Mouse (Mus musculus) MEL (cell line): ENCODE results near the gene Cggbp1. TPM values are rescaled to one million over a fixed set of nuclear protein-coding genes. Genes with fewer than 3 reads are reported as not detected.
A peak's percentile ranks its signal among the peaks of the same experiment; 100 is the strongest.

Experiments used
- DNase-seq: peaks from one replicate; pipeline ENCODE4 v3.0.0; 2011; ENCODE audit warnings: low read depth, low spot score
- H3K27ac ChIP-seq: 2 replicates; pipeline ENCODE4 v1.5.1; 2012; ENCODE audit warnings: low read depth, mild to moderate bottlenecking, control low read depth, low read length, moderate library complexity; ENCODE audit not compliant: control insufficient read depth
- H3K27me3 ChIP-seq, 2 experiments: fragments of 150-350 bp in 1 of 2; sonication (generic) in 1 of 2; 2 replicates each; pipeline ENCODE4 v1.6.1; 2012; ENCODE audit warnings: low read length in 2 of 2, mild to moderate bottlenecking in 2 of 2, improper control_type of control experiment in 1 of 2, moderate library complexity in 1 of 2; ENCODE audit not compliant: insufficient read depth in 2 of 2, control insufficient read depth in 1 of 2
- H3K36me3 ChIP-seq, 2 experiments: 2 replicates each; pipeline ENCODE4 v1.6.1; 2012 to 2014; ENCODE audit warnings: low read length in 2 of 2, improper control_type of control experiment in 1 of 2, inconsistent platforms in 1 of 2, mild to moderate bottlenecking in 1 of 2; ENCODE audit not compliant: insufficient read depth in 2 of 2, control insufficient read depth in 1 of 2
- H3K4me1 ChIP-seq, 2 experiments: fragments of 150-350 bp in 1 of 2; sonication (generic) in 1 of 2; 2 replicates each; pipeline ENCODE4 v1.6.1; 2012; ENCODE audit warnings: low read length in 2 of 2, improper control_type of control experiment in 1 of 2, mild to moderate bottlenecking in 1 of 2; ENCODE audit not compliant: insufficient read depth in 2 of 2, control insufficient read depth in 1 of 2
- H3K4me3 ChIP-seq, 2 experiments: fragments of 150-350 bp in 1 of 2; sonication (generic) in 1 of 2; 2 replicates each; pipeline ENCODE4 v1.5.1; 2012; ENCODE audit warnings: low read depth in 2 of 2, low read length in 2 of 2, mild to moderate bottlenecking in 2 of 2, moderate library complexity in 2 of 2, control low read depth in 1 of 2, improper control_type of control experiment in 1 of 2; ENCODE audit not compliant: control insufficient read depth in 1 of 2, insufficient read depth in 1 of 2
- H3K79me2 ChIP-seq: 2 replicates; pipeline ENCODE4 v1.6.1; 2012; ENCODE audit warnings: mild to moderate bottlenecking, low read length, moderate library complexity; ENCODE audit not compliant: control insufficient read depth, poor library complexity, insufficient read depth
- H3K9ac ChIP-seq: 2 replicates; pipeline ENCODE4 v1.6.1; 2012; ENCODE audit warnings: low read depth, mild to moderate bottlenecking, control low read depth, low read length, moderate library complexity; ENCODE audit not compliant: control insufficient read depth, poor library complexity, severe bottlenecking
- H3K9me3 ChIP-seq: fragments of 150-350 bp; sonication (generic); replicated peaks from 2 replicates; pipeline ENCODE4 v1.6.1; 2012; ENCODE audit warnings: mild to moderate bottlenecking, low read length, improper control_type of control experiment, moderate library complexity; ENCODE audit not compliant: insufficient read depth
- CHD1 ChIP-seq: IDR thresholded peaks from 2 replicates; pipeline ENCODE4 v1.6.1; 2012; ENCODE audit warnings: low read depth, mild to moderate bottlenecking, inconsistent platforms, low read length, improper control_type of control experiment
- CHD2 ChIP-seq: IDR thresholded peaks from 2 replicates; pipeline ENCODE4 v1.6.1; 2011; ENCODE audit warnings: low read length, improper control_type of control experiment
- CTCF ChIP-seq, 3 experiments: IDR thresholded peaks in 2 of 3; conservative IDR thresholded peaks in 1 of 3; 2 replicates each; pipeline ENCODE4 v1.5.1; 2011 to 2012; ENCODE audit warnings: low read length in 3 of 3, low read depth in 2 of 3, mild to moderate bottlenecking in 2 of 3, improper control_type of control experiment in 1 of 3, inconsistent platforms in 1 of 3, mixed read lengths in 1 of 3, moderate library complexity in 1 of 3; ENCODE audit not compliant: control insufficient read depth in 1 of 3, insufficient read depth in 1 of 3, poor library complexity in 1 of 3, severe bottlenecking in 1 of 3
- ELF1 ChIP-seq: IDR thresholded peaks from 2 replicates; pipeline ENCODE4 v1.6.1; 2014; ENCODE audit warnings: low read depth, mild to moderate bottlenecking, inconsistent platforms, low read length, improper control_type of control experiment, moderate library complexity
- EP300 ChIP-seq, 2 experiments: IDR thresholded peaks; 2 replicates each; pipeline ENCODE4 v1.6.1; 2011; ENCODE audit warnings: improper control_type of control experiment in 2 of 2, low read length in 2 of 2, low read depth in 1 of 2, mild to moderate bottlenecking in 1 of 2
- ETS1 ChIP-seq: IDR thresholded peaks from 2 replicates; pipeline ENCODE4 v1.6.1; 2012; ENCODE audit warnings: low read depth, mild to moderate bottlenecking, inconsistent platforms, low read length, improper control_type of control experiment, moderate library complexity
- GATA1 ChIP-seq: IDR thresholded peaks from 2 replicates; pipeline ENCODE4 v1.6.1; 2011; ENCODE audit warnings: low read depth, low read length, improper control_type of control experiment
- JUND ChIP-seq: IDR thresholded peaks from 2 replicates; pipeline ENCODE4 v1.6.1; 2011; ENCODE audit warnings: low read depth, mild to moderate bottlenecking, improper control_type of control experiment, low read length
- KAT2A ChIP-seq: conservative IDR thresholded peaks from 2 replicates; pipeline ENCODE4 v1.6.1; 2012; ENCODE audit warnings: low read depth, low read length, improper control_type of control experiment, inconsistent platforms
- MAZ ChIP-seq: IDR thresholded peaks from 2 replicates; pipeline ENCODE4 v1.6.1; 2012; ENCODE audit warnings: low read depth, mild to moderate bottlenecking, inconsistent platforms, low read length, improper control_type of control experiment
- MXI1 ChIP-seq: IDR thresholded peaks from 2 replicates; pipeline ENCODE4 v1.6.1; 2011; ENCODE audit warnings: mild to moderate bottlenecking, low read depth, low read length, improper control_type of control experiment
- MYB ChIP-seq: IDR thresholded peaks from 2 replicates; pipeline ENCODE4 v1.6.1; 2011; ENCODE audit warnings: mild to moderate bottlenecking, low read depth, low read length, improper control_type of control experiment
- MYC ChIP-seq: IDR thresholded peaks from 2 replicates; pipeline ENCODE4 v1.6.1; 2011; ENCODE audit warnings: low read depth, mild to moderate bottlenecking, low read length, improper control_type of control experiment, moderate library complexity
- POLR2A ChIP-seq, 2 experiments: IDR thresholded peaks; 2 replicates each; pipeline ENCODE4 v1.6.1; 2011 to 2012; ENCODE audit warnings: low read length in 2 of 2, mild to moderate bottlenecking in 2 of 2, control low read depth in 1 of 2, improper control_type of control experiment in 1 of 2, low read depth in 1 of 2, moderate library complexity in 1 of 2; ENCODE audit not compliant: control insufficient read depth in 1 of 2, insufficient read depth in 1 of 2, poor library complexity in 1 of 2
- POLR2AphosphoS2 ChIP-seq: IDR thresholded peaks from 2 replicates; pipeline ENCODE4 v1.6.1; 2011; ENCODE audit warnings: low read length, improper control_type of control experiment
- POLR2AphosphoS5 ChIP-seq: IDR thresholded peaks from 2 replicates; pipeline ENCODE4 v1.6.1; 2012; ENCODE audit warnings: low read depth, borderline replicate concordance, mild to moderate bottlenecking, inconsistent platforms, low read length, moderate library complexity, mixed read lengths
- RAD21 ChIP-seq: IDR thresholded peaks from 2 replicates; pipeline ENCODE4 v1.6.1; 2011; ENCODE audit warnings: mild to moderate bottlenecking, low read depth, low read length, improper control_type of control experiment
- SIN3A ChIP-seq: IDR thresholded peaks from 2 replicates; pipeline ENCODE4 v1.6.1; 2012; ENCODE audit warnings: low read length, improper control_type of control experiment, inconsistent platforms
- SMC3 ChIP-seq: IDR thresholded peaks from 2 replicates; pipeline ENCODE4 v1.6.1; 2011; ENCODE audit warnings: low read depth, low read length, improper control_type of control experiment
- UBTF ChIP-seq: IDR thresholded peaks from 2 replicates; pipeline ENCODE4 v1.6.1; 2012; ENCODE audit warnings: low read depth, mild to moderate bottlenecking, inconsistent platforms, low read length, improper control_type of control experiment, moderate library complexity, borderline replicate concordance; ENCODE audit not compliant: insufficient read depth
- USF1 ChIP-seq: IDR thresholded peaks from 2 replicates; pipeline ENCODE4 v1.6.1; 2014; ENCODE audit warnings: low read depth, mild to moderate bottlenecking, inconsistent platforms, low read length, improper control_type of control experiment, moderate library complexity
- ZC3H11A ChIP-seq: IDR thresholded peaks from 2 replicates; pipeline ENCODE4 v1.6.1; 2012; ENCODE audit warnings: low read depth, mild to moderate bottlenecking, inconsistent platforms, low read length, improper control_type of control experiment
- ZNF384 ChIP-seq: IDR thresholded peaks from 2 replicates; pipeline ENCODE4 v1.6.1; 2012; ENCODE audit warnings: low read depth, mild to moderate bottlenecking, inconsistent platforms, low read length, improper control_type of control experiment
- polyA plus RNA-seq, 2 experiments: library from polyadenylated mRNA; stranded (reverse) in 1 of 2; unstranded in 1 of 2; fragments of >175 nt in 1 of 2; fragments of >200 nt in 1 of 2; gene quantifications; 2 replicates each; pipeline versions ENCODE4 v1.2.1 to v1.2.4; 2012; ENCODE audit warnings: low replicate concordance in 2 of 2, low read depth in 1 of 2; ENCODE audit not compliant: insufficient read length in 2 of 2, insufficient read depth in 1 of 2, missing spikeins in 1 of 2
- total RNA-seq: library from RNA; depleted of rRNA; stranded (reverse); fragments of 300-350 nt; gene quantifications from 2 replicates; pipeline ENCODE4 v1.2.3, GENCODE M21; 2012

Gene Cggbp1
- total and polyA plus RNA-seq, 3 experiments = 36.3 to 65.5 (median 62.2) TPM

DNA sequence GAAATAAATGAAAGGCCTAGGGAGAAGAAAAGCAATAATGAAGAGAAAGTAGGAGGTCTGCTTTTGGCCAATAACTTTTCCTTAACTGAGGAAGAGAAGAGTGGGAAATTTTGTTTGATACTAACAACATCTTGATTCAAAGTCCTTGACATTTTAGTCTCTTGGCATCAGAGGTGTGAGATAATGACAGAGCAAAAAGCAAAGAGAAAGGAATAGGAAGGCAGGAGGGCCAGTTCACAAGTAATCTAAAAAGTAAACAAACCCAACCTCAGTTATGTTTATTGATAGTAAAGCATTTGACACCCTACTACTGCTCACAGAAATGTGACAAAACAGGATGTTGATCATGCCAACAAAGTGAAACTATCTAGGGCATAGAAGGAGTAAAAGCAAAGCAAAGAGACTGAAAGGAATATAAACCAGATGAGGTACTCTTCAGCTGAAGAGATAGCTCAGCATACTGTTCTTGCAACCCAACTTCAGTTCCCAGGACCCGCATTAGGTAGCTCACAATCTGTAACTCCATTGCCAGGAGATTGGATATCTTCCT lies 15.7 kb upstream of the Cggbp1 start:
- Histone ChIP-seq H3K4me1 (peaks cover 7 to 20% of the 10 kb centered on the region in 2 experiments; a peak in 3 of 4 replicates), H3K9ac (no peak overlapping the region), H3K9me3 (no peaks in the 10 kb centered on the region), H3K4me3 (peak overlapping the region in 1 of 2 experiments; percentile 10; a peak in 1 of 4 replicates), H3K79me2 (peaks cover 31% of the 10 kb centered on the region), H3K27ac (no peak overlapping the region), H3K27me3 (no peaks in the 10 kb centered on the region), H3K36me3 (peaks cover 0 to 12% of the 10 kb centered on the region in 2 experiments; a peak in 3 of 4 replicates)
- TF ChIP-seq SIN3A (0 out of 2 replicates have a peak, but pooled peaks have one; percentile 43), EP300 (IDR thresholded peaks at IDR 0.05; ENCODE audit: low read depth in 1 of 2, low read length in 2 of 2) (no peak), UBTF (no peak), ETS1 (0 out of 2 replicates have a peak, but pooled peaks have one; percentile 31), SMC3 (no peak), MYB (no peak), POLR2AphosphoS5 (no peak), POLR2A (IDR thresholded peaks at IDR 0.05; ENCODE audit: control insufficient read depth in 1 of 2, insufficient read depth in 1 of 2, low read depth in 1 of 2, low read length in 2 of 2, poor library complexity in 1 of 2) (no peak), POLR2AphosphoS2 (no peak)
- DNase-seq = peak; percentile 21

GRCm38 (mm10) chr16:64836709-64837108 lies 15.1 kb upstream of the Cggbp1 start:
- Histone ChIP-seq H3K9ac (no peak overlapping the region), H3K79me2 (peaks cover 32% of the 10 kb centered on the region), H3K9me3 (no peaks in the 10 kb centered on the region), H3K27ac (no peak overlapping the region), H3K36me3 (peaks cover 0 to 16% of the 10 kb centered on the region in 2 experiments; a peak in 3 of 4 replicates), H3K4me3 (no peak overlapping the region), H3K4me1 (peaks cover 9 to 25% of the 10 kb centered on the region in 2 experiments), H3K27me3 (no peaks in the 10 kb centered on the region)
- no peak for DNase-seq
- TF ChIP-seq CTCF (IDR thresholded peaks at IDR 0.05 in 2 of 3, conservative IDR thresholded peaks at IDR 0.05 in 1 of 3; ENCODE audit: control insufficient read depth in 1 of 3, insufficient read depth in 1 of 3, low read depth in 2 of 3, low read length in 3 of 3, poor library complexity in 1 of 3, severe bottlenecking in 1 of 3) (no peak), POLR2AphosphoS2 (no peak)

DNA sequence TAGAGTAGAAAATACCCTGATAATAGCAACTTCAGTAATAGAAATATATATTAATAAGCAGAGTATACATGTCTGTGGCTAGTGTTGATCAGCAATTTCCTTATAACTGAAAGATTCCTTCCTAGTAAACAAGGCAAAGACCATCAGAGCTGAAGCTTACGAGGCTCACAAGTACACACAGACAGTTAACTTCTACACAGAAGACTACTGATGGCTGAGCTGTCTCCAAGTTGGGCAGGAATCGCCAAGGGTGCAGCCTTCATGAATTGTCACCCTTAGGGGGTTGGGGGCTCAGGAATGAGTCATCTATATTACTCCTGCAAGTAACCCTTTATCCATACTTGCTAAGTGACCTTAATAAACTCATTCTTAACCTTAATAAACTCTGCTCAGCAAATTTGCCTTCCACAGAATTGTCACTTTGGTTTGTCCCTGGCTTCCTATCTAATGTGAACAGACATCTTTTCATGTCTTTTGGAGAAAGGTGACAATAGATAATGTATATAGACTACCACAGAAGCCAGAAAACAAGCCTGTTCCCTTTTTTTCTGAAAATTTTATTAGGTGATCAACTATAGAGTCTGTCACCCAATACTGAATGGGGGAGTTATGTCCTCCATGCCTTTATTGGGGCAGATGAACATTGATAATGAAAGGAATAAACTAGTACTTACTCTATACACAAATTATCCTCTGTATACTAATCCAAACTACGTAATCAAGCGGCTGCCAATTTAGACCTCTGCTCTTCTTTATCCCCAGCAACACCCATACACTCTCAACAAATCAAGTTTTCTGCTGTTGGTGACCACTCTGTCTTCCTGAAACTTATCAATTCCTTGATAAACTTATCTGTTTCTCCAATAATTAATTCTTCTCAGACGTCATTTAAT lies 10.1 kb upstream of the Cggbp1 start:
- Histone ChIP-seq H3K27me3 (no peaks in the 10 kb centered on the region), H3K27ac (peak overlapping the region; percentile 80), H3K4me3 (peak overlapping the region; percentile 23 to 26), H3K9me3 (no peaks in the 10 kb centered on the region), H3K4me1 (peaks cover 16 to 24% of the 10 kb centered on the region in 2 experiments), H3K79me2 (peaks cover 40% of the 10 kb centered on the region), H3K36me3 (peaks cover 0 to 20% of the 10 kb centered on the region in 2 experiments; a peak in 2 of 4 replicates), H3K9ac (peak overlapping the region; percentile 21; the same call in 1 of the 2 replicates)
- peak; percentile 84 for DNase-seq
- no peak for TF ChIP-seq KAT2A
- no peak for TF ChIP-seq CHD1
- TF ChIP-seq MXI1 = peak; percentile 66; the same call in 1 of the 2 replicates
- TF ChIP-seq RAD21 = no peak
- no peak for TF ChIP-seq USF1
- TF ChIP-seq CHD2 = peak; percentile 61; the same call in 1 of the 2 replicates
- no peak for TF ChIP-seq POLR2AphosphoS5
- TF ChIP-seq POLR2AphosphoS2 = no peak
- TF ChIP-seq MAZ = peak; percentile 33; the same call in 1 of the 2 replicates
- no peak for TF ChIP-seq JUND
- TF ChIP-seq ZNF384 = peak; percentile 76
- no peak for TF ChIP-seq UBTF
- peak; percentile 98 for TF ChIP-seq GATA1
- no peak for TF ChIP-seq ZC3H11A
- TF ChIP-seq MYC = peak; percentile 45; the same call in 1 of the 2 replicates
- no peak for TF ChIP-seq ELF1
